Mouse (Mus musculus) kidney, adult 8-10 months (tissue): ENCODE results near the gene Gm15448.
"Not testable (repeated sequence)": the region's sequence is repeated elsewhere in the genome, so short reads cannot be mapped to it uniquely, and the experiment has no call there.

ENCODE experiments used
- DNase-seq, 2 experiments: peaks; one replicate each; pipeline ENCODE4 v3.0.0; 2022

The Gm15448 gene

GRCm38 (mm10) chr7:3825599-3825998 is at the start of gene Gm15448:
Gene Gm15448 (minus strand): TSS chr7:3825687.
- DNase-seq: not testable (repeated sequence)

- not testable (repeated sequence) for DNase-seq
Observed at GRCm38 (mm10) chr7:3875032-3875431, 49.5 kb upstream of the Gm15448 start.

GRCm38 (mm10) chr7:3844951-3845350 is 19.5 kb upstream of the Gm15448 start, which contains the start of gene Pira2:
Gene Pira2 (minus strand): TSS chr7:3845051.
- not testable (repeated sequence) for DNase-seq

- DNase-seq: not testable (repeated sequence)
Observed at GRCm38 (mm10) chr7:3837854-3838253, 12.4 kb upstream of the Gm15448 start.

- DNase-seq: not testable (repeated sequence)
Observed at GRCm38 (mm10) chr7:3830633-3831032, 5.1 kb upstream of the Gm15448 start.

GRCm38 (mm10) chr7:3811912-3812311 is 13.6 kb downstream of the Gm15448 start:
- not testable (repeated sequence) for DNase-seq

GRCm38 (mm10) chr7:3802935-3803334 is 22.6 kb downstream of the Gm15448 start:
- DNase-seq: not testable (repeated sequence)

- DNase-seq: not testable (repeated sequence)
Observed at GRCm38 (mm10) chr7:3799940-3800339, 25.5 kb downstream of the Gm15448 start.

GRCm38 (mm10) chr7:3796286-3796685 is 29.2 kb downstream of the Gm15448 start:
- DNase-seq: not testable (repeated sequence)
